Mouse (Mus musculus) kidney, adult 2 months (tissue): ENCODE data around the gene Cdh23. TPM values are rescaled to one million over a fixed set of nuclear protein-coding genes. Genes with fewer than 3 reads are reported as not detected.

Experiments used
- DNase-seq: peaks from one replicate; pipeline ENCODE4 v3.0.0; 2021
- H3K27ac ChIP-seq: fragments of 200-500 bp; 2 replicates; pipeline ENCODE4 v1.5.1; 2012; ENCODE audit warnings: low read depth, low read length, control low read depth, inconsistent platforms; ENCODE audit not compliant: insufficient read depth
- H3K27me3 ChIP-seq: fragments of 200-500 bp; replicated peaks from 2 replicates; pipeline ENCODE4 v1.6.1; 2012; ENCODE audit warnings: mild to moderate bottlenecking, moderate library complexity, low read length, inconsistent platforms; ENCODE audit not compliant: control insufficient read depth, insufficient read depth
- H3K36me3 ChIP-seq: fragments of 200-500 bp; 2 replicates; pipeline ENCODE4 v1.6.1; 2012; ENCODE audit warnings: mild to moderate bottlenecking, moderate library complexity, low read length, inconsistent platforms; ENCODE audit not compliant: control insufficient read depth, insufficient read depth
- H3K4me1 ChIP-seq: fragments of 200-500 bp; 2 replicates; pipeline ENCODE4 v1.6.1; 2011; ENCODE audit warnings: low read length; ENCODE audit not compliant: control insufficient read depth, insufficient read depth
- H3K4me3 ChIP-seq: fragments of 200-500 bp; 2 replicates; pipeline ENCODE4 v1.5.1; 2011; ENCODE audit warnings: mild to moderate bottlenecking, low read depth, low read length, control low read depth; ENCODE audit not compliant: insufficient read depth
- CTCF ChIP-seq: fragments of 200-500 bp; conservative IDR thresholded peaks from 2 replicates; pipeline ENCODE4 v1.5.1; 2011; ENCODE audit warnings: low read depth, mild to moderate bottlenecking, control low read depth, low read length, moderate library complexity, mixed read lengths; ENCODE audit not compliant: insufficient read depth, insufficient read length
- POLR2A ChIP-seq: fragments of 200-500 bp; IDR thresholded peaks from one replicate; pipeline ENCODE4 v1.6.1; 2011; ENCODE audit warnings: low read depth, low read length, control low read depth
- WGBS: fragments of 180-500 bp; shearing (Covaris S2); methylation state at CpG from one replicate; pipeline ENCODE4 v1.1.7; 2018; 5-methylcytosine and 5-hydroxymethylcytosine counted together
- polyA plus RNA-seq: library from polyadenylated mRNA; depleted of rRNA; stranded (reverse); fragments of >200 nt; gene quantifications from 2 replicates; pipeline ENCODE4 v1.2.3, GENCODE M21; 2012

Gene Cdh23
- polyA plus RNA-seq, 1 experiment, result 0.17 TPM

- Histone ChIP-seq H3K36me3 (no peaks in the 10 kb centered on the region), H3K4me3 (no peak overlapping the region), H3K27ac (no peak overlapping the region), H3K27me3 (no peaks in the 10 kb centered on the region), H3K4me1 (no peaks in the 10 kb centered on the region)
- WGBS, result 78% methylated on average over 9 of the region's 9 CpGs
- TF ChIP-seq CTCF (no peak), POLR2A (no peak)
- DNase-seq, result no peak
These were observed 35.3 kb downstream of the Cdh23 start for GRCm38 (mm10) chr10:60660986-60661385.

- Histone ChIP-seq H3K27ac (no peak overlapping the region), H3K4me3 (no peak overlapping the region), H3K27me3 (no peaks in the 10 kb centered on the region), H3K4me1 (no peaks in the 10 kb centered on the region), H3K36me3 (no peaks in the 10 kb centered on the region)
- WGBS, result 67% methylated on average over 15 of the region's 15 CpGs
- DNase-seq, result no peak
- no peak for TF ChIP-seq CTCF
- no peak for TF ChIP-seq POLR2A
These were observed 36.8 kb downstream of the Cdh23 start for GRCm38 (mm10) chr10:60659450-60660020.

DNA sequence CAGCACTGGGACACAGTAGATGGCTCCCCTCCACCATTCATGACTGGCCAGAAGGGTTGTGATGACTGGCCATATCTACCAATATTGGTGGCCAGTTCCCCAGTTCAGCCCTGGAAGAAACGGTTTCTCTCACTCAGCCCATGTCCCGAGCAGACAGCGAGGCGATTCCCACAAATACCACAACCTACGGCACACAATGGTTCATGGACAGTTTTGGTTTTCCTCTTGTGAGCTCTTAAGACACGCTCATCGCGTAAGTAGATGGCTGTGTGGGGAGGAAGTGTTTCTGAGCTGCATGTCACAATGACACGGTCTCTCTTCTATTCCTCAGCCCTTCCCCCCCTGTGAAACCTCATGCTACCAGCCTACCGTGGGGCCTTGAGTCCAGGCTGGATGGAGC, 38.1 kb downstream of the Cdh23 start:
- Histone ChIP-seq H3K4me1 (no peaks in the 10 kb centered on the region), H3K27ac (no peak overlapping the region), H3K27me3 (no peaks in the 10 kb centered on the region), H3K4me3 (no peak overlapping the region), H3K36me3 (no peaks in the 10 kb centered on the region)
- WGBS, result 92% methylated on average over 10 of the region's 10 CpGs
- DNase-seq, result no peak
- TF ChIP-seq POLR2A (no peak), CTCF (no peak)

DNA sequence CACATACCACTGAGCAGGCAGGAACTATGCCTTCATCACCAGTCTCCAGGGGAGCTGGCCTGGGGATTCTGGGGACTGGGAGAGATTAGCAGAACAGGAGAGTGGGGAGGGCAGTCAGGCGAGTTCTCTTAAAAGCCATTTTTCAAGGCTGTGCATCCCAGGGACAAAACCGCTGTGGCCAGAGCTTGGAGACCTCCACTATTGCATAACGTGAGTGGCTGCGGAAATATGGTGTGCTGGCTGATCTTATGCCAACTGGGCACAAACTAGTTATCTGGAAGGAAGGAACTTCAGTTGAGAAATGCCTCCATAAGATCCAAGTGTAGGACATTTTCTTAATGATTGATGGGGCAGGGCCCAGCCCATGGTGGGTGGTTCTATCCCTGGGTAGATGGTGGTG, 42.6 kb downstream of the Cdh23 start:
- no peak overlapping the region for H3K4me3 ChIP-seq
- no peak for TF ChIP-seq CTCF
- no peak for TF ChIP-seq POLR2A
- no peak overlapping the region for H3K27ac ChIP-seq
- DNase-seq, result no peak
- no peaks in the 10 kb centered on the region for H3K4me1 ChIP-seq
- no peaks in the 10 kb centered on the region for H3K36me3 ChIP-seq
- WGBS, result 85% methylated on average over 4 of the region's 4 CpGs
- no peaks in the 10 kb centered on the region for H3K27me3 ChIP-seq

DNA sequence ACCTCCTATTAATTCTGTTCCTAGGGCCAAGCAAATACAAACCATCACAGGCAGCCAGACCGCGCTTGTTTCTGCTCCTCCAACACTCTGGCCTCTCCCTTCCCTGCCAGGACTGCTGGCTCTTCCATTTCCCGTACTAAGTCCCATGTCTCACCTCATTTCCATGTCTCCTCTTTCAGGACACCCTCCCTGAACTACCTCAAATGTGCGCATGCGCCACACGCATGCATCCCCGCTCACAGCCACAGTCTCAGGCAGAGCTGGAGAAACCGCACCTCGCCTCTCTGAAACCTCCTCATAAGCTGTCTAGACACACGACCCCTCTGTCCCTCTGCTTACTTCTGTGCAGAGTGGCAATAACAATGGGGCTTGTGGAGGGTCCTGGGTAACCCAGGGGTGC, 43.2 kb downstream of the Cdh23 start:
- Histone ChIP-seq H3K4me1 (no peaks in the 10 kb centered on the region), H3K27ac (no peak overlapping the region), H3K36me3 (no peaks in the 10 kb centered on the region), H3K27me3 (no peaks in the 10 kb centered on the region), H3K4me3 (no peak overlapping the region)
- no peak for DNase-seq
- 91% methylated on average over 10 of the region's 10 CpGs for WGBS
- TF ChIP-seq POLR2A (no peak), CTCF (no peak)

DNA sequence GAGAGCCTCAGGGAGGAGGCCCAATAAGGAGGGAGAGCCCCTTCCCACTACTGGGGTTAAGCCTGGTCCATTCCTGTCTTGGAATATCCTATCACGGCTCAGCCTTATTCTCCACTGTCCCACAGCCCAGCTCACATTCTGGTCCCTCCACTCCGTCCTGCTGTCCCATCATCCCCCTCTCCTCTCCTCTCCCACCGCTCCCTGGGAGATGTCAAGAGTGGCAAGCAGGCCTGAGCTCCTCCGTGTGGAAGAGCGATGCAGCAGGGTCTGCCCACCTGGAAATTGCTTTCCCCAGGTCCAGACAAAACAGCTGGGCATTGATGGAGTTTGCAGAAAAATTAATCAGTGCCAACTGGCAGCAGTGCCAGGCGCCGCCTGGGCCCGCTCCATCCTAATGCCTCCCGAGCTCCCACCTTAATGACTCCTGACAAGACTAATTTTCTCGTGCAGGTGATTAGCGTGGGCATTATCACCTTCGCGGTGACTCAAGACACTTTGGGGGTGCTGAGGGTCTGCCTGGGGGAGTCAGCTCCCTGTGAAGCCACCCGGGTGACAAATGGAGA, 52.1 kb downstream of the Cdh23 start:
- H3K27me3 ChIP-seq, result no peaks in the 10 kb centered on the region
- TF ChIP-seq POLR2A, result no peak
- no peak for TF ChIP-seq CTCF
- no peak overlapping the region for H3K27ac ChIP-seq
- no peaks in the 10 kb centered on the region for H3K36me3 ChIP-seq
- WGBS, result 73% methylated on average over 14 of the region's 14 CpGs
- no peak overlapping the region for H3K4me3 ChIP-seq
- H3K4me1 ChIP-seq, result no peaks in the 10 kb centered on the region
- no peak for DNase-seq

DNA sequence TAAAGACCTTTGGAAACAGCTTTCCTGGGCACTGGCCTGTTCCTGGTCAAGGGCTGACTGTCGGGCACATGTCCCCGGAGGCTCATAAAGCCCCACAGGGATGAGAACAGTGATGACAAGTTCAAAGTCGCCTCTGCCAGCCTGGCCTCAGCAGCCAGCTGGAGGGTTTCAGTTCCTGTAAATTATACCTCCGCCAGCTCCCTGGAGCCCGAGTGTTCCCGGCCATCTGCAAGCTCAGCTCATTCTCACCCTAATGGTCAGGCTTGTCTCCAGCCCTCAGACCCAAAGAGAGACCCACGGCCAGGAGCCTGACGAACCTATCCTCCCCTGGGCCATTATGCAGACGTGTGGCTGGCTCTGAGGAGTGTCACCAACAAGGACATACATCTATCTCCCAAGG, 57.0 kb downstream of the Cdh23 start:
- Histone ChIP-seq H3K36me3 (no peaks in the 10 kb centered on the region), H3K4me1 (no peaks in the 10 kb centered on the region), H3K27me3 (no peaks in the 10 kb centered on the region), H3K27ac (no peak overlapping the region), H3K4me3 (no peak overlapping the region)
- no peak for TF ChIP-seq CTCF
- no peak for TF ChIP-seq POLR2A
- WGBS, result 30% methylated on average over 9 of the region's 9 CpGs
- no peak for DNase-seq
